Mouse (Mus musculus): ENCODE results near the gene Gm49387.
A peak's percentile ranks its signal among the peaks of the same experiment; 100 is the strongest.

Gm49387 gene

GRCm38 (mm10) chr14:31531506-31532148 lies 109.1 kb downstream of the Gm49387 start:
- ATAC-seq (ENCODE audit: low TSS enrichment) = no peak

DNA sequence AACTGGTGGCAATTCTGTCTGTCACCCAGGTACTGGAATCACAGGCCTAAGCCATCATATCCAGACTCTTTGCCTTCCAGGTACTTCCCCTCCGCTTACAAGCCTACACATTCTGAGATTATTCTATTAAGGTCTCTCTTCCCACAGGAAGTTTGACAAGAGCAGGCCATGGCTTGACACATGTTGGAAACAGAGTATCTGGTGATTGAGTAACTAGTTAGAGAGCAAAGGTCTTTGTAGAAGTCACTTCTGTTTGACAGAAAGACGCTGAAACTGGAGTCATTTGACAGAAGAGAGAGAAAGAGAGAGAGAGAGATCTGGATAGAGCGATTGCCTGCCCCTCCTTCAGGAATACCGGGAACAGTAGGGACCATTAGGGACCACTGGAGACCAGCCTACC lies 109.8 kb downstream of the Gm49387 start:
- ATAC-seq (ENCODE audit: low TSS enrichment) = no peak

- no peak for ATAC-seq (ENCODE audit: low TSS enrichment)
Measured at GRCm38 (mm10) chr14:31525040-31525810, 115.5 kb downstream of the Gm49387 start.

GRCm38 (mm10) chr14:31521318-31521717 lies 119.4 kb downstream of the Gm49387 start:
- no peak for ATAC-seq (ENCODE audit: low TSS enrichment)

- ATAC-seq (ENCODE audit: low TSS enrichment) = peak; percentile 69; the same call in 1 of the 2 replicates
Measured at GRCm38 (mm10) chr14:31519165-31519564, 121.5 kb downstream of the Gm49387 start.

DNA sequence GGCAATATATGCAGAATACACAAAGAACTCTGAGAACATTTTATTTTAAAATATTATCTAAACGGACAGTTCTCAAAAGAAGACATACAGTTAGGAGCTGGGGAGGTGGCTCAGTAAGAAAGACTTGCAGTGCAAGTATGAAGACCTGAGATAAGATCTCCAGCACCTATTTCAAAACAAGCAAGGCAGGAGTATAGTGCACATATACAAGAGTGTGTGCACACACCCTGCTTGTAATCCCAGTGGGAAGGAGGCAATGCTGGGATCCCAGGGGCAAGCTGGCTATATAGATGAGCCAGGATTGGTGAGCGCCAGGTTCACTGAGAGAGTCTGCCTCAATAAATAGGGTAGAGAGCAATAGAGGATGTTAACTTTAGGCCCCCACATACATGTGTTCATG lies 124.8 kb downstream of the Gm49387 start:
- ATAC-seq (ENCODE audit: low TSS enrichment) = no peak

DNA sequence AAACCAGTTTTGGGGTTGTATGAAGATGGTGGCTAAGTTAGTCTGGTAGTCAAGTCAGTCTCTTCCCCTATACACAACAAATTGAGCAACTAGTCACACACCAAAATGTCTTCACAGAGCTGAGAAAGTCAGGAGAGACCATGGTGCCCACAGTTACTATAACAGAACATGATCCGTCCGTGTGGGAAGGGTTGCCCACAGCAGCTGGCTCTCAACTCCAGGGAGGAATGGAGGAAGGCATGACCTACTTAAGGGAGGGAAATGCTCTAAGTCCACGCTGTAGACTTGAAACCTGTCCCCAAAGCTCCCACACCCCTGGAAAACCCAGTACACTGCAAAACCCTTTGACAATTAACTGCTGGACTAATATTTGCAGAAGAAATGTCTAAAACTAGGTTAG lies 130.4 kb downstream of the Gm49387 start:
- peak; percentile 41; the same call in 1 of the 2 replicates for ATAC-seq (ENCODE audit: low TSS enrichment)

GRCm38 (mm10) chr14:31509911-31510310 lies 130.8 kb downstream of the Gm49387 start:
- ATAC-seq (ENCODE audit: low TSS enrichment) = no peak

GRCm38 (mm10) chr14:31506456-31506855 lies 134.2 kb downstream of the Gm49387 start:
- ATAC-seq (ENCODE audit: low TSS enrichment) = no peak

DNA sequence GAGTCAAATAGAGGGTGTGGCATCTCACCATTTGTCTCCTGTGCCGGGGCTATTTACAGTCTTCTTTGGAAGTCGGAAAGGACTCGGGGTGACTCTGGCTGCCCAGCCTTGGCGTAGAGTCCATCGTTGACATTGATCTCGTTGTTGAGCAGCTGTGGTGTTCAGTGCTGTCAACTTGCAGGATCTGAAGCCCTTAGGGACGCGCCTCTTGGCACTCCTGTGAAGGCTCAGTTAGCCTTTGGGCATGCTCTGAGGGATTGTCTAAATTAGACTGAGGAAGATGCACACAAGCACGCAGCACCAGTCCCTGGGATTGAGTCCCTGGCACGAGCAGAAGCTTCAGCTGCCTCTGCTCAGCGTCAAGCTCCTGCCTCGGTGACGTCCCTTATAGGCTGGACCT lies 137.3 kb downstream of the Gm49387 start:
- no peak for ATAC-seq (ENCODE audit: low TSS enrichment)
